Mouse (Mus musculus): ENCODE measurements around the gene Zmynd10. TPM values are rescaled to one million over a fixed set of nuclear protein-coding genes. Genes with fewer than 3 reads are reported as not detected.

Gene Zmynd10
- polyA plus RNA-seq, 1 experiment from 2014 or later, result 0.54 TPM

GRCm38 (mm10) chr9:107534408-107535202, 12.5 kb upstream of the Zmynd10 start:
- Histone ChIP-seq H3K4me3 (ENCODE audit: low read depth, low read length) (peak overlapping the region; percentile 78), H3K4me2 (ENCODE audit: low read length) (peak overlapping the region; percentile 96), H3K27ac (ENCODE audit: low read depth) (peak overlapping the region; percentile 67), H3K27me3 (replicated peaks; ENCODE audit: control insufficient read depth, insufficient read depth, low read length) (no peaks in the 10 kb centered on the region), H3K9ac (ENCODE audit: low read length) (peak overlapping the region; percentile 87), H3K9me3 (ENCODE audit: control insufficient read depth, low read length) (no peaks in the 10 kb centered on the region), H3K4me1 (replicated peaks; ENCODE audit: control insufficient read depth, insufficient read depth, low read length) (peaks cover 21% of the 10 kb centered on the region), H3K36me3 (ENCODE audit: control insufficient read depth, insufficient read depth, low read length) (peaks cover 30% of the 10 kb centered on the region)
- under 1% methylated on average over 40 of the region's 40 CpGs for WGBS
- no peak for ATAC-seq (replicated peaks; ENCODE audit: low FRiP score, low TSS enrichment, low read depth)
- no peak for DNase-seq (ENCODE audit: low spot score)

- H3K4me3 ChIP-seq (ENCODE audit: low read depth, low read length), result no peak overlapping the region
- 94% methylated on average over 7 of the region's 7 CpGs for WGBS
- no peak overlapping the region for H3K27ac ChIP-seq (ENCODE audit: low read depth)
- H3K27me3 ChIP-seq (replicated peaks; ENCODE audit: control insufficient read depth, insufficient read depth, low read length), result no peaks in the 10 kb centered on the region
- H3K9ac ChIP-seq (ENCODE audit: low read length), result no peak overlapping the region
- no peak for DNase-seq (ENCODE audit: low spot score)
- H3K9me3 ChIP-seq (ENCODE audit: control insufficient read depth, low read length), result no peaks in the 10 kb centered on the region
- no peak overlapping the region for H3K4me2 ChIP-seq (ENCODE audit: low read length)
- peaks cover 36% of the 10 kb centered on the region for H3K36me3 ChIP-seq (ENCODE audit: control insufficient read depth, insufficient read depth, low read length)
- H3K4me1 ChIP-seq (replicated peaks; ENCODE audit: control insufficient read depth, insufficient read depth, low read length), result peaks cover 33% of the 10 kb centered on the region
- ATAC-seq (replicated peaks; ENCODE audit: low FRiP score, low TSS enrichment, low read depth), result no peak
Measured at GRCm38 (mm10) chr9:107538231-107538630, 8.9 kb upstream of the Zmynd10 start.

- 93% methylated on average over 3 of the region's 3 CpGs for WGBS
- no peak overlapping the region for H3K4me3 ChIP-seq (ENCODE audit: low read depth, low read length)
- no peaks in the 10 kb centered on the region for H3K27me3 ChIP-seq (replicated peaks; ENCODE audit: control insufficient read depth, insufficient read depth, low read length)
- H3K4me1 ChIP-seq (replicated peaks; ENCODE audit: control insufficient read depth, insufficient read depth, low read length), result peaks cover 33% of the 10 kb centered on the region
- ATAC-seq (replicated peaks; ENCODE audit: low FRiP score, low TSS enrichment, low read depth) (no peak), DNase-seq (ENCODE audit: low spot score) (no peak)
- H3K27ac ChIP-seq (ENCODE audit: low read depth), result no peak overlapping the region
- no peak overlapping the region for H3K4me2 ChIP-seq (ENCODE audit: low read length)
- no peak overlapping the region for H3K9ac ChIP-seq (ENCODE audit: low read length)
- H3K9me3 ChIP-seq (ENCODE audit: control insufficient read depth, low read length), result no peaks in the 10 kb centered on the region
- peaks cover 40% of the 10 kb centered on the region for H3K36me3 ChIP-seq (ENCODE audit: control insufficient read depth, insufficient read depth, low read length)
Measured at GRCm38 (mm10) chr9:107538711-107539110, 8.4 kb upstream of the Zmynd10 start.

GRCm38 (mm10) chr9:107539940-107540339, 7.2 kb upstream of the Zmynd10 start:
- no peak overlapping the region for H3K4me2 ChIP-seq (ENCODE audit: low read length)
- no peak overlapping the region for H3K4me3 ChIP-seq (ENCODE audit: low read depth, low read length)
- H3K9me3 ChIP-seq (ENCODE audit: control insufficient read depth, low read length), result no peaks in the 10 kb centered on the region
- peaks cover 33% of the 10 kb centered on the region for H3K4me1 ChIP-seq (replicated peaks; ENCODE audit: control insufficient read depth, insufficient read depth, low read length)
- H3K27me3 ChIP-seq (replicated peaks; ENCODE audit: control insufficient read depth, insufficient read depth, low read length), result no peaks in the 10 kb centered on the region
- no peak overlapping the region for H3K27ac ChIP-seq (ENCODE audit: low read depth)
- no peak for ATAC-seq (replicated peaks; ENCODE audit: low FRiP score, low TSS enrichment, low read depth)
- WGBS, result 93% methylated on average over 8 of the region's 8 CpGs
- no peak for DNase-seq (ENCODE audit: low spot score)
- H3K9ac ChIP-seq (ENCODE audit: low read length), result no peak overlapping the region
- H3K36me3 ChIP-seq (ENCODE audit: control insufficient read depth, insufficient read depth, low read length), result peaks cover 51% of the 10 kb centered on the region

GRCm38 (mm10) chr9:107540420-107540819, 6.7 kb upstream of the Zmynd10 start:
- H3K4me2 ChIP-seq (ENCODE audit: low read length), result no peak overlapping the region
- WGBS, result 64% methylated on average over 4 of the region's 4 CpGs
- peaks cover 56% of the 10 kb centered on the region for H3K36me3 ChIP-seq (ENCODE audit: control insufficient read depth, insufficient read depth, low read length)
- H3K27me3 ChIP-seq (replicated peaks; ENCODE audit: control insufficient read depth, insufficient read depth, low read length), result no peaks in the 10 kb centered on the region
- no peak overlapping the region for H3K9ac ChIP-seq (ENCODE audit: low read length)
- no peaks in the 10 kb centered on the region for H3K9me3 ChIP-seq (ENCODE audit: control insufficient read depth, low read length)
- no peak overlapping the region for H3K27ac ChIP-seq (ENCODE audit: low read depth)
- no peak overlapping the region for H3K4me3 ChIP-seq (ENCODE audit: low read depth, low read length)
- DNase-seq (ENCODE audit: low spot score) (no peak), ATAC-seq (replicated peaks; ENCODE audit: low FRiP score, low TSS enrichment, low read depth) (no peak)
- peaks cover 32% of the 10 kb centered on the region for H3K4me1 ChIP-seq (replicated peaks; ENCODE audit: control insufficient read depth, insufficient read depth, low read length)

- Histone ChIP-seq H3K4me1 (replicated peaks; ENCODE audit: control insufficient read depth, insufficient read depth, low read length) (peaks cover 26% of the 10 kb centered on the region), H3K27ac (ENCODE audit: low read depth) (no peak overlapping the region), H3K36me3 (ENCODE audit: control insufficient read depth, insufficient read depth, low read length) (peaks cover 57% of the 10 kb centered on the region), H3K27me3 (replicated peaks; ENCODE audit: control insufficient read depth, insufficient read depth, low read length) (no peaks in the 10 kb centered on the region), H3K9ac (ENCODE audit: low read length) (no peak overlapping the region), H3K4me2 (ENCODE audit: low read length) (peak overlapping the region; percentile 97), H3K4me3 (ENCODE audit: low read depth, low read length) (peak overlapping the region; percentile 87), H3K9me3 (ENCODE audit: control insufficient read depth, low read length) (no peaks in the 10 kb centered on the region)
- WGBS, result 31% methylated on average over 10 of the region's 10 CpGs
- DNase-seq (ENCODE audit: low spot score), result no peak
- no peak for ATAC-seq (replicated peaks; ENCODE audit: low FRiP score, low TSS enrichment, low read depth)
Measured at GRCm38 (mm10) chr9:107541005-107541404, 6.1 kb upstream of the Zmynd10 start.

- Histone ChIP-seq H3K27ac (ENCODE audit: low read depth) (no peak within 1 kb of the TSS), H3K9me3 (ENCODE audit: control insufficient read depth, low read length) (no peaks in the 10 kb centered on the region), H3K36me3 (ENCODE audit: control insufficient read depth, insufficient read depth, low read length) (peaks cover 56% of the 10 kb centered on the region), H3K4me3 (ENCODE audit: low read depth, low read length) (peak within 1 kb of the TSS; percentile 87), H3K4me1 (replicated peaks; ENCODE audit: control insufficient read depth, insufficient read depth, low read length) (peaks cover 23% of the 10 kb centered on the region), H3K27me3 (replicated peaks; ENCODE audit: control insufficient read depth, insufficient read depth, low read length) (no peaks in the 10 kb centered on the region), H3K9ac (ENCODE audit: low read length) (peak within 1 kb of the TSS; percentile 55), H3K4me2 (ENCODE audit: low read length) (peak within 1 kb of the TSS; percentile 97)
- DNase-seq (ENCODE audit: low spot score), result peak; percentile 97
- under 1% methylated on average over 46 of the region's 46 CpGs for whole genome bisulfite sequencing
- peak; percentile 82 for ATAC-seq (replicated peaks; ENCODE audit: low FRiP score, low TSS enrichment, low read depth)
Measured at GRCm38 (mm10) chr9:107541474-107542351, 5.4 kb upstream of the Zmynd10 start, which contains the start of the genes Cyb561d2 and Nprl2. Gene Cyb561d2 (minus strand): TSS chr9:107542193. Gene Nprl2 (plus strand): TSS chr9:107542226.

- Histone ChIP-seq H3K9ac (ENCODE audit: low read length) (peak overlapping the region; percentile 55), H3K27ac (ENCODE audit: low read depth) (no peak overlapping the region), H3K4me3 (ENCODE audit: low read depth, low read length) (peak overlapping the region; percentile 87), H3K36me3 (ENCODE audit: control insufficient read depth, insufficient read depth, low read length) (peaks cover 50% of the 10 kb centered on the region), H3K9me3 (ENCODE audit: control insufficient read depth, low read length) (no peaks in the 10 kb centered on the region), H3K4me2 (ENCODE audit: low read length) (peak overlapping the region; percentile 97), H3K27me3 (replicated peaks; ENCODE audit: control insufficient read depth, insufficient read depth, low read length) (no peaks in the 10 kb centered on the region), H3K4me1 (replicated peaks; ENCODE audit: control insufficient read depth, insufficient read depth, low read length) (peaks cover 23% of the 10 kb centered on the region)
- DNase-seq (ENCODE audit: low spot score), result no peak
- peak; percentile 21; the same call in 1 of the 2 replicates for ATAC-seq (replicated peaks; ENCODE audit: low FRiP score, low TSS enrichment, low read depth)
- WGBS, result under 1% methylated on average over 11 of the region's 11 CpGs
Measured at GRCm38 (mm10) chr9:107542352-107542686, 4.8 kb upstream of the Zmynd10 start.

Measured in intestine, embryonic 14.5 days (tissue).